14 mouse cellular contexts compared by ENCODE assay signal in genomic region chr14:25440116-25440515, GRCm38 (mm10).
"Had no signal": no experiment of that assay in that cellular context is flagged by ENCODE, and none has a peak within 500 bp of the region (broad histone marks: within the 10 kb centered on the region; RNA-seq: fewer than 3 reads in every experiment).

No protein-coding gene starts in this region.

- H3K9me3 ChIP-seq: limb, embryonic 12.5 days; liver, embryonic 15.5 days; neural tube, embryonic 13.5 days had no signal

- ATAC-seq: intestine, embryonic 16.5 days; lung, postnatal 0 days; midbrain, embryonic 16.5 days had no signal

- H3K36me3 ChIP-seq: limb, embryonic 12.5 days; liver, embryonic 15.5 days; neural tube, embryonic 13.5 days had no signal

- H3K27ac ChIP-seq: kidney, postnatal 0 days; layer of hippocampus, adult 2 months; left cerebral cortex, adult 2 months; limb, embryonic 12.5 days; liver, embryonic 15.5 days; neural tube, embryonic 13.5 days had no signal

- H3K4me2 ChIP-seq: limb, embryonic 12.5 days; liver, embryonic 15.5 days; midbrain, embryonic 11.5 days; neural tube, embryonic 13.5 days had no signal

- H3K9ac ChIP-seq: limb, embryonic 12.5 days; liver, embryonic 15.5 days; neural tube, embryonic 13.5 days had no signal

- H3K27me3 ChIP-seq: limb, embryonic 12.5 days; liver, embryonic 15.5 days had no signal

- DNase-seq: kidney, adult 8-10 months; lung, adult 2 months; lung, postnatal 36 days; retina, postnatal 1 day had no signal

- H3K4me3 ChIP-seq: layer of hippocampus, adult 2 months; left cerebral cortex, adult 2 months; limb, embryonic 12.5 days; liver, embryonic 15.5 days; neural tube, embryonic 13.5 days had no signal
